Mouse (Mus musculus): Measurements from ENCODE around the gene Wdr86. TPM values are rescaled to one million over a fixed set of nuclear protein-coding genes. Genes with fewer than 3 reads are reported as not detected.

Gene Wdr86
- total RNA-seq, 1 experiment: 2.5 TPM

- H3K27ac ChIP-seq (ENCODE audit: insufficient read depth, low read depth, low read length, poor library complexity, severe bottlenecking): peak overlapping the region; percentile 83; the same call in 1 of the 2 replicates
- no peak for DNase-seq (ENCODE audit: low read depth, low spot score)
- H3K4me3 ChIP-seq (ENCODE audit: insufficient read depth in 1 of 2, low read depth in 1 of 2, low read length in 2 of 2, poor library complexity in 1 of 2, severe bottlenecking in 1 of 2): peak overlapping the region; percentile 74 to 84; a peak in 3 of 4 replicates
- H3K4me1 ChIP-seq (ENCODE audit: control insufficient read depth in 2 of 2, insufficient read depth in 2 of 2, low read length in 2 of 2, poor library complexity in 1 of 2): peaks cover 7 to 31% of the 10 kb centered on the region in 2 experiments; a peak in 3 of 4 replicates
- in situ Hi-C loops (cut with MboI; ENCODE audit: low sequenced_read_pairs in 2 of 2, unreplicated experiment in 2 of 2): no loop called here
- TF ChIP-seq MAFK (IDR thresholded peaks at IDR 0.05; ENCODE audit: insufficient read depth, low read depth, low read length) (no peak), CHD2 (IDR thresholded peaks at IDR 0.05; ENCODE audit: low read depth, low read length) (no peak), ZC3H11A (IDR thresholded peaks at IDR 0.05; ENCODE audit: borderline replicate concordance, low read depth, low read length) (no peak), ZNF384 (IDR thresholded peaks at IDR 0.05; ENCODE audit: low read depth, low read length) (no peak), HCFC1 (IDR thresholded peaks at IDR 0.05; ENCODE audit: borderline replicate concordance, insufficient read depth, low read length) (no peak)
- no peak overlapping the region for H3K9ac ChIP-seq (ENCODE audit: insufficient read depth, low read depth, low read length, poor library complexity, severe bottlenecking)
- H3K9me3 ChIP-seq (ENCODE audit: control insufficient read depth, insufficient read depth, low read depth, low read length): no peaks in the 10 kb centered on the region
- H3K36me3 ChIP-seq (ENCODE audit: control insufficient read depth, insufficient read depth, low read length, poor library complexity, severe bottlenecking): no peaks in the 10 kb centered on the region
Observed at GRCm38 (mm10) chr5:24752175-24752498, 21.6 kb upstream of the Wdr86 start.

GRCm38 (mm10) chr5:24751305-24752174 lies 21.0 kb upstream of the Wdr86 start:
- Histone ChIP-seq H3K9me3 (ENCODE audit: control insufficient read depth, insufficient read depth, low read depth, low read length) (no peaks in the 10 kb centered on the region), H3K27ac (ENCODE audit: insufficient read depth, low read depth, low read length, poor library complexity, severe bottlenecking) (peak overlapping the region; percentile 83), H3K4me1 (ENCODE audit: control insufficient read depth in 2 of 2, insufficient read depth in 2 of 2, low read length in 2 of 2, poor library complexity in 1 of 2) (peaks cover 10 to 32% of the 10 kb centered on the region in 2 experiments; a peak in 3 of 4 replicates), H3K4me3 (ENCODE audit: insufficient read depth in 1 of 2, low read depth in 1 of 2, low read length in 2 of 2, poor library complexity in 1 of 2, severe bottlenecking in 1 of 2) (peak overlapping the region; percentile 74 to 84), H3K9ac (ENCODE audit: insufficient read depth, low read depth, low read length, poor library complexity, severe bottlenecking) (peak overlapping the region; percentile 88), H3K36me3 (ENCODE audit: control insufficient read depth, insufficient read depth, low read length, poor library complexity, severe bottlenecking) (no peaks in the 10 kb centered on the region)
- in situ Hi-C loops (cut with MboI; ENCODE audit: low sequenced_read_pairs in 2 of 2, unreplicated experiment in 2 of 2): no loop called here
- DNase-seq (ENCODE audit: low read depth, low spot score): peak; percentile 85
- TF ChIP-seq HCFC1 (IDR thresholded peaks at IDR 0.05; ENCODE audit: borderline replicate concordance, insufficient read depth, low read length): no peak
- TF ChIP-seq CHD2 (IDR thresholded peaks at IDR 0.05; ENCODE audit: low read depth, low read length): peak; percentile 64
- TF ChIP-seq MAFK (IDR thresholded peaks at IDR 0.05; ENCODE audit: insufficient read depth, low read depth, low read length): no peak
- TF ChIP-seq ZC3H11A (IDR thresholded peaks at IDR 0.05; ENCODE audit: borderline replicate concordance, low read depth, low read length): no peak
- no peak for TF ChIP-seq ZNF384 (IDR thresholded peaks at IDR 0.05; ENCODE audit: low read depth, low read length)

- Histone ChIP-seq H3K27ac (ENCODE audit: insufficient read depth, low read depth, low read length, poor library complexity, severe bottlenecking) (peak overlapping the region; percentile 86), H3K9ac (ENCODE audit: insufficient read depth, low read depth, low read length, poor library complexity, severe bottlenecking) (peak overlapping the region; percentile 88), H3K4me1 (ENCODE audit: control insufficient read depth in 2 of 2, insufficient read depth in 2 of 2, low read length in 2 of 2, poor library complexity in 1 of 2) (peaks cover 10 to 32% of the 10 kb centered on the region in 2 experiments; a peak in 3 of 4 replicates), H3K9me3 (ENCODE audit: control insufficient read depth, insufficient read depth, low read depth, low read length) (no peaks in the 10 kb centered on the region), H3K36me3 (ENCODE audit: control insufficient read depth, insufficient read depth, low read length, poor library complexity, severe bottlenecking) (no peaks in the 10 kb centered on the region), H3K4me3 (ENCODE audit: insufficient read depth in 1 of 2, low read depth in 1 of 2, low read length in 2 of 2, poor library complexity in 1 of 2, severe bottlenecking in 1 of 2) (peak overlapping the region; percentile 74 to 84)
- in situ Hi-C loops (cut with MboI; ENCODE audit: low sequenced_read_pairs in 2 of 2, unreplicated experiment in 2 of 2): no loop called here
- DNase-seq (ENCODE audit: low read depth, low spot score): peak; percentile 88
- TF ChIP-seq ZNF384 (IDR thresholded peaks at IDR 0.05; ENCODE audit: low read depth, low read length) (no peak), CHD2 (IDR thresholded peaks at IDR 0.05; ENCODE audit: low read depth, low read length) (no peak), MAFK (IDR thresholded peaks at IDR 0.05; ENCODE audit: insufficient read depth, low read depth, low read length) (no peak), ZC3H11A (IDR thresholded peaks at IDR 0.05; ENCODE audit: borderline replicate concordance, low read depth, low read length) (no peak), HCFC1 (IDR thresholded peaks at IDR 0.05; ENCODE audit: borderline replicate concordance, insufficient read depth, low read length) (no peak)
Observed at GRCm38 (mm10) chr5:24750321-24751304, 20.1 kb upstream of the Wdr86 start.

GRCm38 (mm10) chr5:24749731-24750130 lies 19.2 kb upstream of the Wdr86 start:
- TF ChIP-seq HCFC1 (IDR thresholded peaks at IDR 0.05; ENCODE audit: borderline replicate concordance, insufficient read depth, low read length) (no peak), ZNF384 (IDR thresholded peaks at IDR 0.05; ENCODE audit: low read depth, low read length) (no peak), ZC3H11A (IDR thresholded peaks at IDR 0.05; ENCODE audit: borderline replicate concordance, low read depth, low read length) (no peak), MAFK (IDR thresholded peaks at IDR 0.05; ENCODE audit: insufficient read depth, low read depth, low read length) (no peak)
- Histone ChIP-seq H3K9me3 (ENCODE audit: control insufficient read depth, insufficient read depth, low read depth, low read length) (no peaks in the 10 kb centered on the region), H3K4me3 (ENCODE audit: insufficient read depth in 1 of 2, low read depth in 1 of 2, low read length in 2 of 2, poor library complexity in 1 of 2, severe bottlenecking in 1 of 2) (peak overlapping the region; percentile 57 to 80), H3K36me3 (ENCODE audit: control insufficient read depth, insufficient read depth, low read length, poor library complexity, severe bottlenecking) (no peaks in the 10 kb centered on the region), H3K27ac (ENCODE audit: insufficient read depth, low read depth, low read length, poor library complexity, severe bottlenecking) (peak overlapping the region; percentile 86), H3K4me1 (ENCODE audit: control insufficient read depth in 2 of 2, insufficient read depth in 2 of 2, low read length in 2 of 2, poor library complexity in 1 of 2) (peaks cover 10 to 32% of the 10 kb centered on the region in 2 experiments; a peak in 3 of 4 replicates), H3K9ac (ENCODE audit: insufficient read depth, low read depth, low read length, poor library complexity, severe bottlenecking) (peak overlapping the region; percentile 82)
- in situ Hi-C loops (cut with MboI; ENCODE audit: low sequenced_read_pairs in 2 of 2, unreplicated experiment in 2 of 2): no loop called here
- DNase-seq (ENCODE audit: low read depth, low spot score): no peak
